Mouse (Mus musculus) CH12.LX (cell line): ENCODE results near the gene Itpk1. TPM values are rescaled to one million over a fixed set of nuclear protein-coding genes. Genes with fewer than 3 reads are reported as not detected.
A peak's percentile ranks its signal among the peaks of the same experiment; 100 is the strongest.

ENCODE experiments used
- DNase-seq: peaks from one replicate; pipeline ENCODE4 v3.0.0-alpha.2; 2013; ENCODE audit errors: extremely low read depth
- H3K27ac ChIP-seq: 2 replicates; pipeline ENCODE4 v1.5.1; 2012; ENCODE audit warnings: low read depth, mild to moderate bottlenecking, control low read depth, moderate library complexity; ENCODE audit not compliant: insufficient read depth
- H3K27me3 ChIP-seq: replicated peaks from 2 replicates; pipeline ENCODE3; 2012; ENCODE audit warnings: inconsistent platforms
- H3K36me3 ChIP-seq, 2 experiments: replicated peaks in 1 of 2; 2 replicates each; pipeline versions ENCODE3 to v1.6.1; 2012; ENCODE audit warnings: inconsistent platforms in 1 of 2, low read length in 1 of 2, mild to moderate bottlenecking in 1 of 2, mixed read lengths in 1 of 2, moderate library complexity in 1 of 2; ENCODE audit not compliant: control insufficient read depth in 1 of 2, insufficient read depth in 1 of 2
- H3K4me1 ChIP-seq, 2 experiments: 2 replicates each; pipeline ENCODE4 v1.6.1; 2012; ENCODE audit warnings: inconsistent platforms in 1 of 2, moderate library complexity in 1 of 2; ENCODE audit not compliant: insufficient read depth in 2 of 2, control insufficient read depth in 1 of 2
- H3K4me2 ChIP-seq: 2 replicates; pipeline ENCODE4 v1.6.1; 2012; ENCODE audit warnings: low read depth, mild to moderate bottlenecking, control low read depth; ENCODE audit not compliant: poor library complexity, insufficient read depth, severe bottlenecking
- H3K4me3 ChIP-seq, 3 experiments: fragments of 150-350 bp in 1 of 3; sonication (generic) in 1 of 3; replicated peaks in 1 of 3; 2 replicates each; pipeline versions ENCODE3 to v1.5.1; 2011 to 2012; ENCODE audit warnings: low read depth in 2 of 3, low read length in 2 of 3, mild to moderate bottlenecking in 2 of 3, moderate library complexity in 2 of 3, control low read depth in 1 of 3, improper control_type of control experiment in 1 of 3, inconsistent platforms in 1 of 3, mixed read lengths in 1 of 3; ENCODE audit not compliant: poor library complexity in 1 of 3
- H3K79me2 ChIP-seq: replicated peaks from 2 replicates; pipeline ENCODE4 v1.6.1; 2012; ENCODE audit warnings: mild to moderate bottlenecking, moderate library complexity; ENCODE audit not compliant: control insufficient read depth, poor library complexity, insufficient read depth, severe bottlenecking; ENCODE audit errors: extremely low read depth
- H3K9ac ChIP-seq: 2 replicates; pipeline ENCODE4 v1.6.1; 2012; ENCODE audit warnings: low read depth, mild to moderate bottlenecking, control low read depth, moderate library complexity; ENCODE audit not compliant: insufficient read depth
- H3K9me3 ChIP-seq: replicated peaks from 2 replicates; pipeline ENCODE3; 2012; ENCODE audit warnings: low read length, inconsistent platforms, mixed read lengths
- CHD1 ChIP-seq: IDR thresholded peaks from 2 replicates; pipeline ENCODE4 v1.6.1; 2012; ENCODE audit warnings: low read depth, low read length, improper control_type of control experiment, inconsistent platforms
- E2F4 ChIP-seq: IDR thresholded peaks from 2 replicates; pipeline ENCODE4 v1.6.1; 2011; ENCODE audit warnings: low read depth, low read length, improper control_type of control experiment; ENCODE audit not compliant: insufficient replicate concordance
- ELF1 ChIP-seq: IDR thresholded peaks from 2 replicates; pipeline ENCODE4 v1.6.1; 2014; ENCODE audit warnings: low read depth, mild to moderate bottlenecking, inconsistent platforms, low read length, improper control_type of control experiment
- HCFC1 ChIP-seq: IDR thresholded peaks from 2 replicates; pipeline ENCODE4 v1.6.1; 2012; ENCODE audit warnings: low read depth, mild to moderate bottlenecking, inconsistent platforms, low read length, improper control_type of control experiment
- IRF4 ChIP-seq: IDR thresholded peaks from 2 replicates; pipeline ENCODE4 v1.6.1; 2014; ENCODE audit warnings: low read depth, mild to moderate bottlenecking, inconsistent platforms, low read length, improper control_type of control experiment
- JUN ChIP-seq: IDR thresholded peaks from 2 replicates; pipeline ENCODE4 v1.6.1; 2011; ENCODE audit warnings: low read depth, mild to moderate bottlenecking, low read length, improper control_type of control experiment, moderate library complexity; ENCODE audit not compliant: insufficient read depth
- KAT2A ChIP-seq: IDR thresholded peaks from 2 replicates; pipeline ENCODE4 v1.6.1; 2012; ENCODE audit warnings: low read length, improper control_type of control experiment, inconsistent platforms; ENCODE audit not compliant: insufficient replicate concordance
- MAZ ChIP-seq: IDR thresholded peaks from 2 replicates; pipeline ENCODE4 v1.6.1; 2012; ENCODE audit warnings: low read depth, mild to moderate bottlenecking, inconsistent platforms, low read length, improper control_type of control experiment, moderate library complexity
- MEF2A ChIP-seq: IDR thresholded peaks from 2 replicates; pipeline ENCODE4 v1.6.1; 2014; ENCODE audit warnings: low read depth, mild to moderate bottlenecking, inconsistent platforms, low read length, improper control_type of control experiment, borderline replicate concordance
- MYC ChIP-seq: IDR thresholded peaks from 2 replicates; pipeline ENCODE4 v1.6.1; 2011; ENCODE audit warnings: low read depth, mild to moderate bottlenecking, improper control_type of control experiment, low read length
- PAX5 ChIP-seq: IDR thresholded peaks from 2 replicates; pipeline ENCODE4 v1.6.1; 2012; ENCODE audit warnings: low read length, inconsistent platforms, mixed read lengths
- POLR2AphosphoS2 ChIP-seq: IDR thresholded peaks from 2 replicates; pipeline ENCODE4 v1.6.1; 2011; ENCODE audit warnings: low read depth, low read length, improper control_type of control experiment
- RAD21 ChIP-seq: IDR thresholded peaks from 2 replicates; pipeline ENCODE4 v1.6.1; 2011; ENCODE audit warnings: low read depth, mild to moderate bottlenecking, low read length, improper control_type of control experiment, moderate library complexity
- RCOR1 ChIP-seq: conservative IDR thresholded peaks from 2 replicates; pipeline ENCODE4 v1.6.1; 2012; ENCODE audit warnings: low read depth, mild to moderate bottlenecking, inconsistent platforms, low read length, improper control_type of control experiment
- TCF12 ChIP-seq: IDR thresholded peaks from 2 replicates; pipeline ENCODE4 v1.6.1; 2014; ENCODE audit warnings: low read depth, mild to moderate bottlenecking, inconsistent platforms, low read length, improper control_type of control experiment
- UBTF ChIP-seq: IDR thresholded peaks from 2 replicates; pipeline ENCODE4 v1.6.1; 2012; ENCODE audit warnings: low read depth, mild to moderate bottlenecking, inconsistent platforms, low read length, improper control_type of control experiment, moderate library complexity
- USF2 ChIP-seq: conservative IDR thresholded peaks from 2 replicates; pipeline ENCODE4 v1.6.1; 2011; ENCODE audit warnings: low read depth, low read length, improper control_type of control experiment
- ZC3H11A ChIP-seq: IDR thresholded peaks from 2 replicates; pipeline ENCODE4 v1.6.1; 2012; ENCODE audit warnings: low read depth, mild to moderate bottlenecking, inconsistent platforms, low read length, improper control_type of control experiment
- ZNF384 ChIP-seq: IDR thresholded peaks from 2 replicates; pipeline ENCODE4 v1.6.1; 2012; ENCODE audit warnings: low read depth, low read length, improper control_type of control experiment, inconsistent platforms
- dilution Hi-C: fragments of 300-500 bp; cut with MboI; formaldehyde crosslinking; loops from 2 replicates; pipeline ENCODE4 v1.14.3; 2020; ENCODE audit warnings: low sequenced_read_pairs; ENCODE audit not compliant: extremely low pct_unique_long_range_greater_than_20kb, extremely low pct_ligation_motif_present
- in situ Hi-C: fragments of 300-500 bp; cut with MboI; formaldehyde crosslinking; loops from 3 replicates; pipeline ENCODE4 v1.14.3; 2019; ENCODE audit warnings: low sequenced_read_pairs, low pct_ligation_motif_present, low pct_unique_long_range_greater_than_20kb, mixed read lengths
- polyA plus RNA-seq: library from polyadenylated mRNA; unstranded; fragments of >175 nt; gene quantifications from 2 replicates; pipeline ENCODE4 v1.2.1, GENCODE M21; 2012; ENCODE audit warnings: low read depth; ENCODE audit not compliant: insufficient read length
- total RNA-seq, 2 experiments: library from RNA; depleted of rRNA; stranded (reverse); fragments of 300-350 nt in 1 of 2; fragments of >200 nt in 1 of 2; gene quantifications; 2 replicates each; pipeline ENCODE4 v1.2.3; 2012 to 2014

The Itpk1 gene
- total and polyA plus RNA-seq, 3 experiments = 14.0 to 25.1 (median 19.2) TPM

- TF ChIP-seq HCFC1 (0 out of 2 replicates have a peak, but pooled peaks have one; percentile 37), TCF12 (peak; percentile 57), RAD21 (peak; percentile 42), MEF2A (0 out of 2 replicates have a peak, but pooled peaks have one; percentile 28), IRF4 (peak; percentile 72), E2F4 (no peak), JUN (no peak), ZNF384 (peak; percentile 42; the same call in 1 of the 2 replicates), MYC (peak; percentile 71), ELF1 (peak; percentile 18; the same call in 1 of the 2 replicates), USF2 (no peak)
These were observed 2.2 kb downstream of the Itpk1 start (continued) for GRCm38 (mm10) chr12:102702356-102703110.

GRCm38 (mm10) chr12:102701691-102702207 is 3.0 kb downstream of the Itpk1 start:
- dilution Hi-C loops (no loop called here), in situ Hi-C loops (no loop called here)
- H3K27me3 ChIP-seq = peaks cover 1% of the 10 kb centered on the region
- H3K4me3 ChIP-seq = no peak overlapping the region
- peaks cover 37 to 65% of the 10 kb centered on the region in 2 experiments for H3K4me1 ChIP-seq
- peaks cover 40% of the 10 kb centered on the region for H3K79me2 ChIP-seq
- H3K9ac ChIP-seq = no peak overlapping the region
- TF ChIP-seq PAX5 (no peak), CHD1 (no peak), RCOR1 (no peak), E2F4 (no peak), MAZ (no peak), HCFC1 (no peak), MEF2A (no peak), UBTF (no peak), ZC3H11A (no peak), KAT2A (no peak), MYC (no peak), POLR2AphosphoS2 (no peak)
- no peak overlapping the region for H3K27ac ChIP-seq
- H3K36me3 ChIP-seq = peaks cover 0 to 10% of the 10 kb centered on the region in 2 experiments
- H3K9me3 ChIP-seq = no peaks in the 10 kb centered on the region
- H3K4me2 ChIP-seq = peak overlapping the region; percentile 13; the same call in 1 of the 2 replicates
- no peak for DNase-seq
